Mouse (Mus musculus) heart, adult 2 months (tissue): ENCODE measurements at regions not wholly inside any gene's neighbourhood (a gene's known extent, or its start where the extent isn't known, plus 50 kb on each side); places are given as distances from the start of the nearest gene placed in this dataset.

Source experiments
- DNase-seq, 2 experiments: peaks; one replicate each; pipeline ENCODE4 v3.0.0; 2021
- H3K27ac ChIP-seq: fragments of 200-600 bp; 2 replicates; pipeline ENCODE4 v1.8.1; 2022
- H3K27me3 ChIP-seq: fragments of 200-500 bp; 2 replicates; pipeline ENCODE4 v1.6.1; 2012; ENCODE audit warnings: mild to moderate bottlenecking, low read length, inconsistent platforms, mixed read lengths; ENCODE audit not compliant: control insufficient read depth, insufficient read depth
- H3K36me3 ChIP-seq: fragments of 200-500 bp; 2 replicates; pipeline ENCODE4 v1.6.1; 2012; ENCODE audit warnings: low read length, inconsistent platforms; ENCODE audit not compliant: control insufficient read depth, insufficient read depth
- H3K4me1 ChIP-seq: fragments of 200-500 bp; 2 replicates; pipeline ENCODE4 v1.6.1; 2011; ENCODE audit warnings: low read length; ENCODE audit not compliant: control insufficient read depth, insufficient read depth
- H3K4me3 ChIP-seq: fragments of 200-600 bp; 2 replicates; pipeline ENCODE4 v1.8.1; 2022
- H3K79me2 ChIP-seq: fragments of 200-500 bp; replicated peaks from 2 replicates; pipeline ENCODE4 v1.6.1; 2012; ENCODE audit warnings: mild to moderate bottlenecking, inconsistent platforms, low read length, moderate library complexity, mixed read lengths; ENCODE audit not compliant: control insufficient read depth, insufficient read depth
- H3K9ac ChIP-seq: fragments of 200-500 bp; 2 replicates; pipeline ENCODE4 v1.6.1; 2012; ENCODE audit warnings: low read depth, mild to moderate bottlenecking, control low read depth, inconsistent platforms, low read length, mixed read lengths
- CTCF ChIP-seq: fragments of 200-600 bp; IDR thresholded peaks from 2 replicates; pipeline ENCODE4 v1.8.1; 2022; ENCODE audit warnings: antibody characterized with exemption, mild to moderate bottlenecking, moderate library complexity
- EP300 ChIP-seq: fragments of 200-500 bp; IDR thresholded peaks from 2 replicates; pipeline ENCODE4 v1.6.1; 2011; ENCODE audit warnings: low read depth, low read length, control low read depth; ENCODE audit not compliant: insufficient read depth
- POLR2A ChIP-seq: fragments of 200-500 bp; IDR thresholded peaks from 2 replicates; pipeline ENCODE4 v1.6.1; 2011; ENCODE audit warnings: mild to moderate bottlenecking, low read depth, low read length, control low read depth; ENCODE audit not compliant: insufficient read depth
- WGBS: fragments of 180-500 bp; shearing (Covaris S2); methylation state at CpG from one replicate; pipeline ENCODE4 v1.1.7; 2018; 5-methylcytosine and 5-hydroxymethylcytosine counted together
- intact Hi-C: fragments of 180-260 bp; cut with DNase I; formaldehyde crosslinking; loops from one replicate; pipeline ENCODE4 v1.15.1; 2025

GRCm38 (mm10) chr2:137660449-137660848 is 544.0 kb upstream of the Jag1 start:
- Histone ChIP-seq H3K4me1 (peaks cover 5% of the 10 kb centered on the region), H3K4me3 (no peak overlapping the region), H3K9ac (no peak overlapping the region), H3K36me3 (peaks cover 9% of the 10 kb centered on the region), H3K27ac (no peak overlapping the region), H3K27me3 (no peaks in the 10 kb centered on the region), H3K79me2 (no peaks in the 10 kb centered on the region)
- DNase-seq = no peak
- 93% methylated on average over 1 of the region's 1 CpGs for WGBS
- intact Hi-C loops = no loop called here
- TF ChIP-seq CTCF = no peak
- no peak for TF ChIP-seq POLR2A
- TF ChIP-seq EP300 = no peak

DNA sequence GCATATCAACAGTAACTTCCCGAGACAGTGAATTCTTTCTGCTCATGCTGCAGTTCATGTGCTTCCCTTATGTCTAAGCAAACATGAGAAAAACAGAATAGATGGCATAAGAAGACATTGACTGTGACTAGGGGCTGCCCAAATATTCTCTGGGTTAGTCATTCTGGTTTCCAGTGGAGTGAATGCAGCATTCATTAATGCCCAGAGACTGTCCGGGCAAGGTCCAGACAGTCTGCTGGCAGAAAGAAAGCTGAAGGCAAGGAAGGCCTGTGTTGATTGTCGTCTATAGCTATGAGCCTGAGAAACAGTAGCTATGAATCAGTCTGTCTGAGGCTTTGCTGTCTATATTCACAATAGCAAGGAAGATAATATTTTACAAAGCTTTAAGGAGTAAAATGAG is 537.9 kb upstream of the Jag1 start:
- 72% methylated on average over 3 of the region's 3 CpGs for WGBS
- no peaks in the 10 kb centered on the region for H3K27me3 ChIP-seq
- no peaks in the 10 kb centered on the region for H3K79me2 ChIP-seq
- intact Hi-C loops = no loop called here
- no peak for DNase-seq
- no peak overlapping the region for H3K27ac ChIP-seq
- no peaks in the 10 kb centered on the region for H3K4me1 ChIP-seq
- H3K4me3 ChIP-seq = no peak overlapping the region
- no peaks in the 10 kb centered on the region for H3K36me3 ChIP-seq
- no peak for TF ChIP-seq POLR2A
- no peak for TF ChIP-seq EP300
- no peak for TF ChIP-seq CTCF
- H3K9ac ChIP-seq = no peak overlapping the region

DNA sequence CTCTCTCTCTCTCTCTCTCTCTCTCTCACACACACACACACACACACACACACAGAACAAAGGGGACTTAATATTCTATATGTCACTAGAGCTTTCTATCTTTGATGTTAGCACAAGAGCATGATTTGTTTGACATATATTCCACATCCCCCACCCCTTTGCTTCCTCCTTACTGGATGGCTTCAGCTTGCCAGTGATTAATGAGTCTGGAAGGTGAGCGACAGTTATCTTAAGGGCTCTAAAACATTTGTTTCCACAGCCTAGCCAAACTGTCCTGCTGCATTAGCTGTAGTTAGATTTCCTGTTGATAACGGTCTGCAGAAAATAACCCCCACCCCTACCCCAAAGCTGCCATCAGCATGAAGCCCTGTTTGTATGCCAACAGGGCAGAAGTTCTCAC is 527.7 kb upstream of the Jag1 start:
- intact Hi-C loops = no loop called here
- H3K27ac ChIP-seq = no peak overlapping the region
- H3K9ac ChIP-seq = no peak overlapping the region
- 49% methylated on average over 2 of the region's 2 CpGs for WGBS
- no peak for TF ChIP-seq POLR2A
- TF ChIP-seq CTCF = no peak
- no peak for TF ChIP-seq EP300
- no peaks in the 10 kb centered on the region for H3K79me2 ChIP-seq
- H3K4me3 ChIP-seq = no peak overlapping the region
- no peaks in the 10 kb centered on the region for H3K4me1 ChIP-seq
- no peak for DNase-seq
- H3K36me3 ChIP-seq = no peaks in the 10 kb centered on the region
- no peaks in the 10 kb centered on the region for H3K27me3 ChIP-seq

- WGBS = 59% methylated on average over 10 of the region's 10 CpGs
- H3K27ac ChIP-seq = no peak overlapping the region
- no peaks in the 10 kb centered on the region for H3K27me3 ChIP-seq
- H3K4me1 ChIP-seq = no peaks in the 10 kb centered on the region
- no peaks in the 10 kb centered on the region for H3K79me2 ChIP-seq
- H3K4me3 ChIP-seq = no peak overlapping the region
- no peak overlapping the region for H3K9ac ChIP-seq
- no peak for DNase-seq
- intact Hi-C loops = no loop called here
- TF ChIP-seq CTCF = no peak
- TF ChIP-seq EP300 = no peak
- no peak for TF ChIP-seq POLR2A
- no peaks in the 10 kb centered on the region for H3K36me3 ChIP-seq
Measured at GRCm38 (mm10) chr2:137643269-137644055, 527.0 kb upstream of the Jag1 start.

- WGBS = 64% methylated on average over 4 of the region's 4 CpGs
Measured at GRCm38 (mm10) chr2:137635019-137635621, 518.7 kb upstream of the Jag1 start.

DNA sequence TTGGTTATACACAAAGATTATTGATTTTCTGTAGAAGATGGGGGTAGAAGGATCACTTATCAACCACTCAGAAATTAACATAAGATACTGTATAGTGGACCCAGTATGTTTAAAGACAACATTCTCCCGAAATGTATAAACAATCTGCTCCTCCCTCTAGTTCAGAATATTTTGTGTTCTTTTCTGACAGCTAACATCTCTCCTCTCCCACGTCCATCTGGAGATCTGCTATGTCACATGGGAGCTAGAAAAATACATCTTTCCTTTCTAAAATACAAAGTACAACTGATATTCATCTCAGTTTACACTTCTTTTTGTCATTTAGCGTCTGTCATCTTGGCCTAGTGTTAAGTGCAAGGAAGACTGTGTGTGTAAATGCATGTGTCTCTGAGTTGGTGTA is 500.2 kb upstream of the Jag1 start:
- DNase-seq = no peak
- Histone ChIP-seq H3K27ac (no peak overlapping the region), H3K27me3 (no peaks in the 10 kb centered on the region), H3K36me3 (no peaks in the 10 kb centered on the region), H3K4me3 (no peak overlapping the region), H3K79me2 (no peaks in the 10 kb centered on the region), H3K9ac (no peak overlapping the region), H3K4me1 (no peaks in the 10 kb centered on the region)
- 75% methylated on average over 3 of the region's 3 CpGs for WGBS
- TF ChIP-seq POLR2A (no peak), EP300 (no peak), CTCF (no peak)
- intact Hi-C loops = no loop called here

More at GRCm38 (mm10) chr2:137635019-137635621, 518.7 kb upstream of the Jag1 start:
- intact Hi-C loops = no loop called here
- Histone ChIP-seq H3K36me3 (no peaks in the 10 kb centered on the region), H3K27me3 (no peaks in the 10 kb centered on the region), H3K4me3 (no peak overlapping the region), H3K27ac (no peak overlapping the region), H3K9ac (no peak overlapping the region), H3K79me2 (no peaks in the 10 kb centered on the region), H3K4me1 (no peaks in the 10 kb centered on the region)
- TF ChIP-seq EP300 = no peak
- no peak for TF ChIP-seq POLR2A
- no peak for DNase-seq
